Mouse (Mus musculus): Measurements from ENCODE around the gene Tc2n. TPM values are rescaled to one million over a fixed set of nuclear protein-coding genes. Genes with fewer than 3 reads are reported as not detected.

The Tc2n gene
- total RNA-seq, 2 experiments from 2014 or later, result not detected

Other genes with a start within 250 kb of the Tc2n start
- gene Fbln5, start 100.5 kb upstream of the Tc2n start, total RNA-seq (2015; ENCODE audit: low replicate concordance), result not detected in 2 replicates
- 0.28 and 0.60 TPM in 2 replicates for gene Fbln5, start 100.5 kb upstream of the Tc2n start, total RNA-seq (2017; ENCODE audit: low replicate concordance)
- 7.3 and 11.3 TPM in 2 replicates for gene Trip11, start 194.7 kb upstream of the Tc2n start, total RNA-seq (2015; ENCODE audit: low replicate concordance)
- 12.8 and 23.6 TPM in 2 replicates for gene Trip11, start 194.7 kb upstream of the Tc2n start, total RNA-seq (2017; ENCODE audit: low replicate concordance)
- gene Atxn3, start 239.7 kb upstream of the Tc2n start, total RNA-seq (2015; ENCODE audit: low replicate concordance), result 11.0 and 14.4 TPM in 2 replicates
- gene Atxn3, start 239.7 kb upstream of the Tc2n start, total RNA-seq (2017; ENCODE audit: low replicate concordance), result 28.5 and 29.1 TPM in 2 replicates

Measured in erythroblast, adult 5-6 weeks (primary cell).